Mouse (Mus musculus) stomach, embryonic 16.5 days (tissue): Measurements from ENCODE around the gene Met. TPM values are rescaled to one million over a fixed set of nuclear protein-coding genes. Genes with fewer than 3 reads are reported as not detected.

ENCODE experiments used
- polyA plus RNA-seq: library from polyadenylated mRNA; unstranded; fragments of >200 nt; fragmentation: Nextera tagmentation; extraction: Ambion mirVana; gene quantifications from 2 replicates; pipeline ENCODE4 v1.2.1, GENCODE M21; 2015

Gene Met
- polyA plus RNA-seq, 1 experiment from 2014 or later: 12.3 TPM

Other genes starting within 250 kb of the Met start
- gene Cav2, start 182.6 kb upstream of the Met start, polyA plus RNA-seq: 70.4 and 71.9 TPM in 2 replicates
- 433 and 475 TPM in 2 replicates for gene Cav1, start 157.5 kb upstream of the Met start, polyA plus RNA-seq
- 224 and 241 TPM in 2 replicates for gene Capza2, start 172.4 kb downstream of the Met start, polyA plus RNA-seq
- gene St7, start 229.1 kb downstream of the Met start, polyA plus RNA-seq: 19.7 and 21.5 TPM in 2 replicates